Mouse (Mus musculus) small intestine, adult 2 months (tissue): ENCODE measurements around the gene Mitf. TPM values are rescaled to one million over a fixed set of nuclear protein-coding genes. Genes with fewer than 3 reads are reported as not detected.

Experiments
- H3K27ac ChIP-seq: fragments of 200-500 bp; 2 replicates; pipeline ENCODE4 v1.5.1; 2012; ENCODE audit warnings: low read depth, low read length, control low read depth, inconsistent platforms; ENCODE audit not compliant: insufficient read depth
- H3K27me3 ChIP-seq: fragments of 200-500 bp; 2 replicates; pipeline ENCODE4 v1.6.1; 2012; ENCODE audit warnings: mild to moderate bottlenecking, moderate library complexity, low read length, inconsistent platforms; ENCODE audit not compliant: control insufficient read depth, insufficient read depth
- H3K36me3 ChIP-seq: fragments of 200-500 bp; 2 replicates; pipeline ENCODE4 v1.6.1; 2012; ENCODE audit warnings: mild to moderate bottlenecking, low read length, control low read depth, inconsistent platforms; ENCODE audit not compliant: control insufficient read depth, insufficient read depth
- H3K4me1 ChIP-seq: fragments of 200-500 bp; 2 replicates; pipeline ENCODE4 v1.6.1; 2012; ENCODE audit warnings: low read length, inconsistent platforms, mixed read lengths; ENCODE audit not compliant: control insufficient read depth, insufficient read depth, insufficient read length
- H3K4me3 ChIP-seq: fragments of 200-500 bp; 2 replicates; pipeline ENCODE4 v1.5.1; 2012; ENCODE audit warnings: low read depth, mild to moderate bottlenecking, control low read depth, inconsistent platforms, low read length, moderate library complexity
- CTCF ChIP-seq: fragments of 200-500 bp; IDR thresholded peaks from 2 replicates; pipeline ENCODE4 v1.5.1; 2012; ENCODE audit warnings: low read depth, mild to moderate bottlenecking, control low read depth, inconsistent platforms, low read length, moderate library complexity, mixed read lengths; ENCODE audit not compliant: insufficient replicate concordance, insufficient read length; ENCODE audit errors: extremely low read depth
- POLR2A ChIP-seq: fragments of 200-500 bp; IDR thresholded peaks from 2 replicates; pipeline ENCODE4 v1.6.1; 2012; ENCODE audit warnings: low read depth, mild to moderate bottlenecking, control low read depth, inconsistent platforms, low read length, moderate library complexity
- WGBS: fragments of 180-500 bp; shearing (Covaris S2); methylation state at CpG from one replicate; pipeline ENCODE4 v1.1.7; 2018; 5-methylcytosine and 5-hydroxymethylcytosine counted together
- polyA plus RNA-seq: library from polyadenylated mRNA; depleted of rRNA; stranded (reverse); fragments of >200 nt; gene quantifications from 2 replicates; pipeline ENCODE4 v1.2.3, GENCODE M21; 2012

The Mitf gene
- polyA plus RNA-seq, 1 experiment = 0.63 TPM

GRCm38 (mm10) chr6:97897191-97897590 is 90.3 kb downstream of the Mitf start:
- TF ChIP-seq CTCF (no peak), POLR2A (no peak)
- WGBS = 80% methylated on average over 6 of the region's 6 CpGs
- Histone ChIP-seq H3K4me3 (no peak overlapping the region), H3K27me3 (no peaks in the 10 kb centered on the region), H3K27ac (no peak overlapping the region), H3K4me1 (no peaks in the 10 kb centered on the region), H3K36me3 (no peaks in the 10 kb centered on the region)

- Histone ChIP-seq H3K36me3 (no peaks in the 10 kb centered on the region), H3K4me3 (no peak overlapping the region), H3K27ac (no peak overlapping the region), H3K27me3 (no peaks in the 10 kb centered on the region), H3K4me1 (no peaks in the 10 kb centered on the region)
- TF ChIP-seq POLR2A = no peak
- TF ChIP-seq CTCF = no peak
- 71% methylated on average over 5 of the region's 5 CpGs for WGBS
These were observed 91.2 kb downstream of the Mitf start for GRCm38 (mm10) chr6:97898085-97898484.

DNA sequence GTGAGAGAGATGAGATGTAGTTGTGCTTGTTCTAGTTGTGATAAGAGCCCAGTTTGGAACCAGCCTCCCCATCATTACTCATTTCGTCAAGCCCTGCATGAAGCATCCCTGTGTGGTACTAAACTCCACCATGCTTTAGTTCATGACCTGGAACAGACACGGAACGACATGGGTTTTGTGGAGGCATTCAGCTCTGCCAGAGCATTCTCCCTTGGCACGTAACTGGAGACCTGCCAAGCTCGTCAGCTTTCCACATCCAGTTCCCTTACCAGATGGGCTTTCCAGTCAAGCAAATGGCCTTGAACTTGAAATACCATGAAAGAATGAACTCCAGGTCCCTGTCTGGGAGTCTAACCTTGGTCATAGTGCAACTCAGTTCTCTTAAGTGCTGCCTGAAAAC is 94.7 kb downstream of the Mitf start:
- Histone ChIP-seq H3K27ac (no peak overlapping the region), H3K36me3 (no peaks in the 10 kb centered on the region), H3K4me3 (no peak overlapping the region), H3K27me3 (no peaks in the 10 kb centered on the region), H3K4me1 (no peaks in the 10 kb centered on the region)
- 82% methylated on average over 5 of the region's 5 CpGs for WGBS
- no peak for TF ChIP-seq CTCF
- TF ChIP-seq POLR2A = no peak

GRCm38 (mm10) chr6:97902205-97902604 is 95.4 kb downstream of the Mitf start:
- H3K27ac ChIP-seq = no peak overlapping the region
- H3K36me3 ChIP-seq = no peaks in the 10 kb centered on the region
- H3K4me1 ChIP-seq = no peaks in the 10 kb centered on the region
- 68% methylated on average over 1 of the region's 1 CpGs for WGBS
- TF ChIP-seq POLR2A (no peak), CTCF (no peak)
- no peak overlapping the region for H3K4me3 ChIP-seq
- no peaks in the 10 kb centered on the region for H3K27me3 ChIP-seq

DNA sequence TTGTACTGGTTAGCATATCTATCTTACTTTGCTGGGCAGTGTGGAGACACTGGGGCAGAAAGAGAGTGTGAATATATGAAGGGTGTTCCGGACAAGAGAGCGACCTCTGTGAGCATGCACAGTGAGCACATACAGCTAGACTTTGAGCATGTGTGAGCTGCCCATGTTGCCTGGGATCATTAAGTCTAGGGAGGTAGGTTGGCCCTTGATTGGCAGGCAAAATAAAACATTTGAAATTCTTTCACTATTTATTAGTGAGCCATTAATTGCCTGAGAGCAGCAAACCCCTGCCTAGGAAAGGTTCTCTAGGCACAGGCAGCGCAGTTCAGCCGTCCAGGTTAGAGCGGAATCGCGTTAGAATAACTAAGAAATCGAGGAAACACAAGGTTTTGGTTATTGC is 107.9 kb downstream of the Mitf start:
- Histone ChIP-seq H3K27me3 (no peaks in the 10 kb centered on the region), H3K27ac (no peak overlapping the region), H3K4me3 (no peak overlapping the region), H3K4me1 (no peaks in the 10 kb centered on the region), H3K36me3 (no peaks in the 10 kb centered on the region)
- TF ChIP-seq CTCF = no peak
- no peak for TF ChIP-seq POLR2A
- WGBS = 88% methylated on average over 8 of the region's 8 CpGs

DNA sequence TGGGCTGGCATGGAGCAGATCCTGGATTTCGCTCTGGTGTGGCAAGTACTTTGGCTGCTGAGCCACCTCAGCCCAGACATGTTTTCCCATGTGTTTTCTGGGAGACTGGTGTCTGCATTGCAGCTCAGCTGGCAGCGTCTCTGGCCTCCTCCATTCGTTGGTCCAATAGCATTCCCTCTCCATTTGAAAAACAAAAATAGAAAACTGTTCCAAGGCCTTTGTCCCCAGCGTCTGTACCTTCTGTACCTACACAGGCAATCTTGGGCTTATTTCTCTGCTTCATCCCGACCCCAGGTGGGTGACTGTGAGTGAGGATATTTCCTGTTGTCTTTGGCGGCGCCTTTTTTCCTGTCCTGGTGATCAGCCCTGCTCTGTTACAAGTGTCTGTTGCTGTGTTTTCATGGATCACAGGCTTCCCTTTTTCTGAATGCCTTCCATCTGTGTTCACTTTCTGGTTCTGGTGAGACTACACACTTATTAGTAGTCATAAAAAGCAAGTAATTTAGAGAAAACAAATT is 109.6 kb downstream of the Mitf start:
- Histone ChIP-seq H3K4me1 (no peaks in the 10 kb centered on the region), H3K4me3 (no peak overlapping the region), H3K27ac (no peak overlapping the region), H3K27me3 (no peaks in the 10 kb centered on the region), H3K36me3 (no peaks in the 10 kb centered on the region)
- TF ChIP-seq POLR2A (no peak), CTCF (no peak)
- 77% methylated on average over 7 of the region's 7 CpGs for WGBS

GRCm38 (mm10) chr6:97918051-97918450 is 111.2 kb downstream of the Mitf start:
- WGBS = 58% methylated on average over 4 of the region's 4 CpGs
- no peaks in the 10 kb centered on the region for H3K27me3 ChIP-seq
- H3K27ac ChIP-seq = no peak overlapping the region
- TF ChIP-seq POLR2A (no peak), CTCF (no peak)
- H3K36me3 ChIP-seq = no peaks in the 10 kb centered on the region
- H3K4me3 ChIP-seq = no peak overlapping the region
- no peaks in the 10 kb centered on the region for H3K4me1 ChIP-seq
